Mouse (Mus musculus) central nervous system, embryonic 14 days (tissue): ENCODE measurements around the gene Gm15080. TPM values are rescaled to one million over a fixed set of nuclear protein-coding genes. Genes with fewer than 3 reads are reported as not detected.

Source experiments
- polyA plus RNA-seq: library from polyadenylated mRNA; depleted of rRNA; stranded (reverse); fragments of >200 nt; gene quantifications from 2 replicates; pipeline ENCODE4 v1.2.3, GENCODE M21; 2012; rRNA removed

The Gm15080 gene
- polyA plus RNA-seq: not detected in 2 replicates

DNA sequence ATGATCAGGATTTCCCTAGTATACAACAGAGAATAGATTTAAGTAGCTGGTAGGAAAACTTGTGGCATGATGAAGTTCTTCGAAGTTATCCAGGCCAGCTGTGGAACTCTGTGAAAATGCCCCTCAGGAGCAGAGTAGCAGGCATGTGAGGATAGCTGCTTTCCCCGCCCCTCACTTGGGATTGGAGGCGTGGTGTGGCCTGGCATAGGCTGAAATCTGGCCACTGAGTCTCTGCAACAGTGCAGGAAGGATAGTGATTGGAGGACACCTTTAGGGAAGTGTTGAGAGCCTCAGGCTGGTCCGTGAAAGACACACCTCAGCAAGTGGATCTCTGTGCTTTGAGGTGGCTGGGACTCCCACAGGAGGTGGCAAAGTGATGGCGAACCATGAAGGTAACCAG, at the start of gene Gm15080:
Gene Gm15080 (plus strand): TSS at position 301 of the 400 bp plus-strand sequence.

Other genes with a start within 250 kb of the Gm15080 start
- not detected in 2 replicates for gene Gm15128, start 227.0 kb upstream of the Gm15080 start, polyA plus RNA-seq
- not detected in 2 replicates for gene Gm15107, start 187.7 kb downstream of the Gm15080 start, polyA plus RNA-seq